Mouse (Mus musculus): ENCODE data around the gene Psmb8.
"Not testable (repeated sequence)": the region's sequence is repeated elsewhere in the genome, so short reads cannot be mapped to it uniquely, and the experiment has no call there.

DNA sequence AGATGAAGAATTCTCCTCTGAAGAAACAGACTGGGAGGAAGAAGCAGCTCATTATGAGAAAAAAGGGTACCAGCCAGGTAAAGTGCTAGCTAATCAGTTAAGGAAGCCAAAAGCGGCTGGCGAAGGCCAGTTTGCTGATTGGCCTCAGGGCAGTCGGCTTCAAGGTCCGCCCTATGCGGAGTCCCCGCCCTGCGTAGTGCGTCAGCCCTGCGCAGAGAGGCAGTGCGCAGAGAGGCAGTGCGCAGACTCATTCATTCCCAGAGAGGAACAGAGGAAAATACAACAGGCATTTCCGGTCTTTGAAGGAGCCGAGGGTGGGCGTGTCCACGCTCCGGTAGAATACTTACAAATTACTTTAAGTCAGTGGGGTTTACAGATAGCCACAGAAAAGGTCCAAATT is 22.9 kb downstream of the Psmb8 start:
- not testable (repeated sequence) for TF ChIP-seq CTCF (conservative IDR thresholded peaks at IDR 0.05; ENCODE audit: low read length); NANOG (IDR thresholded peaks at IDR 0.05; ENCODE audit: borderline replicate concordance, low read length); POU5F1 (IDR thresholded peaks at IDR 0.05; ENCODE audit: borderline replicate concordance, low read length)
